Mouse (Mus musculus) spleen, postnatal 4 days (tissue): ENCODE results near the gene Fam241b.

Experiments
- DNase-seq, 2 experiments: peaks; one replicate each; pipeline ENCODE4 v3.0.0; 2022; ENCODE audit warnings: low spot score in 2 of 2

Fam241b gene

DNA sequence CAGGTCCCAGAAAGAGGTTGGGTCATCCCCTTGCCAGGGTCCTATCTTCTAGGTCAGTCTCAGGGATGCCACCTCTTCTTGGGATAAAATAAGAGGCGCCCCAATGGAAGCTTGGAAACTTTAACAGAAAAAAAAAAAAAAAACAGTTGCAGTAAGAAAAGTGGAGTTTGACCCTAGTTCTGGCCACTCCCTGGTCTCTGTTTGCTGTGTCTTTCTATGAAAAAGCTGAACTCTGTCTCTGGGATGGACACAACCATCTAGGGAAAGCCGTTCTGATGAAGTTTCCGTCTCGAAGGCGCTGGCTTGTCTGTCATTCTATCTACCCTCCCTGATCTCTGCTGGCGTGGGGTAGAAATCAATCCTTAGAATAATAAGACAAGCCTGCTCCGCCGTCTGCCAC lies 73.1 kb downstream of the Fam241b start:
- no peak for DNase-seq

DNA sequence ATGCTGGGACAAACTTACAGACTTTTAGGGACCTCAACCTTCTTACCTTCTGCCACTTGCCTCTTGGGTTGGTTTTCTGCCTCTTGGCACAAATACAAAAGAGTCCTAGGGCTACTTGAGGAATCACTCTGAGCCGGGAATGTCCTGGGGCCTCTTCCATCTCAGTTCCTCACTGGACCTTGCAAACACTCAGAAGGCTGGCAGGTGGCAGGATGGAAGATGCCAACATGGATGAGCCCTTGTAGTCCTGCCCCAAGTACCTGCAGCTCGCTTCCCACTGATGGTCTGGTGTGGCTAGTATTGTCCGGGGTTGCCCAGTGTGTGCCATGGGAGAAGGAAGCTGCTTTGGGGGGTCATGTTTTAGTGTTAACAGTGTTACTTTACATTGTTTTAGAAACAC lies 73.8 kb downstream of the Fam241b start:
- DNase-seq, result no peak

DNA sequence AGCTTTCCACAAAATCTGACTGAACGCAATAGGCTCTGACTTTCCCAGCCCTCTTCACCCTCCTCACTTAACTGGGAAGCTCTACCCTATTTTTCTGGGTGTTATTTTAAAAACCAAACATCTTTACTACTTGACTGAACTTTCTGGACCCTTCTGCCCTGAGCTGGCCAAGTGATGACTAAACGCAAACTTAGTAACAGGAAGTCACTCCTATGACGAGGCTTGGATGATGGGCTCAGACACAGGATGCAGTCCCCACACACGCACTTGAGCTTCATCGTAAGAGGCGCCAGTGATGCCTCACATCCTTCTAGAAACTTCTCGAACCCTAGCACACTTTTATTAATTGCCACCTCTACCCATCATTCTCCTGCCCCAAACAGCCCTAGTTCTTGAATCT lies 74.3 kb downstream of the Fam241b start:
- DNase-seq, result no peak

DNA sequence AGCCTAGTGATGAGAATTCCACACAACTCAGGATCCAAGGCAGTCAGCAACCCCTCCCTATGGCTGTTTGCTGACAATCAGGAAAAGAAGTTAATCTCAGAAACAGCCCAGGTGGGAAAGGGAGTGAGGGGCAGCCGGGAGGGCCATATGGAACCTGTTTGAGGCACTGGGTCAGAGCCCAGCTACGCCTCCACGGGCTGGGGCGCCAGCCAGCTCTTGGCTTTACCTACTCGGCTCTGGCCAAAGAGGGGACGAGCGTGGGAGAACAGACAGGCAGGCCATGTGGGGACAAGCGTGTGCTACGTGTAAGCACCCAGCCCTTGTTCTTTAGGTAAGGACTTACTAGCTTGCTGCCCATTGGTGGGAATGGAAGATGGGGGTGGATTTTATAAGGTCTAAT lies 75.2 kb downstream of the Fam241b start:
- DNase-seq, result no peak

DNA sequence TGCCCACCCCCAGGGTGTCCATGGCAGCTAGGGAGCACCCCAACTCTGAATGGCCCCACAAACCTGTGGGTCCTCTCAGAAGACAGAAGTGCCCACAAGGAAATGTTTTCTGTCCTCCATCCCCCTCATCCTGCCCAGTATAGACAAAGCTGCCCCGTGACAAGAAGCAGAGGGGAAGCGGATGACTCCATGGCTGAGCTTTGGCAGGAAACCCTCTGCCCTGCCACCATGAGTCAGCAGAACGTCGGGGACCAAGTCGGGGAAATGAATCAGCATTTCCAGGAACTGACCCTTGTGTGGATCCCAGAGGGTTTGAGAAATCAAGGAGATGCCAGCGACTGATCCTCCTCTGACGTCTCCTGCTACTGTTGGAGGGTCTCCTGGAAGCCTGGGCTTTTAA lies 77.5 kb downstream of the Fam241b start:
- no peak for DNase-seq

DNA sequence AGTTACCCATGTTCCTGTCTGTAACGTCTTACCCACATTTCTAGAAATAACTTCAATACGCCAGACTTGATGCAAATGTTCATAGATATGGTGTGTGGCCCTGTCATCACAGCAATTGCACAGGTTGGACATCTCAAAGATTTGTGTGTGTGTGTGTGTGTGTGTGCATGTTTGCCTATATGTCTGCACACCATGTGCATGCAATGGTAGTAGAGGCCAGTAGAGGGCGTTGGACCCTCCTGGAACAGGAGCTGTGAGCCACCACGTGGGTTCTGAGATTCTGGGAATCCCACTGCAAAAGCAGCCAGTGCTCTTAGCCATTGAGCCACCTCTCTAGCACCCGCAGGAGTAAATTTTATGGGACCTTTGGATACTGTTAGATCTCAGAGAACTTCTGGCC lies 80.9 kb downstream of the Fam241b start:
- no peak for DNase-seq

DNA sequence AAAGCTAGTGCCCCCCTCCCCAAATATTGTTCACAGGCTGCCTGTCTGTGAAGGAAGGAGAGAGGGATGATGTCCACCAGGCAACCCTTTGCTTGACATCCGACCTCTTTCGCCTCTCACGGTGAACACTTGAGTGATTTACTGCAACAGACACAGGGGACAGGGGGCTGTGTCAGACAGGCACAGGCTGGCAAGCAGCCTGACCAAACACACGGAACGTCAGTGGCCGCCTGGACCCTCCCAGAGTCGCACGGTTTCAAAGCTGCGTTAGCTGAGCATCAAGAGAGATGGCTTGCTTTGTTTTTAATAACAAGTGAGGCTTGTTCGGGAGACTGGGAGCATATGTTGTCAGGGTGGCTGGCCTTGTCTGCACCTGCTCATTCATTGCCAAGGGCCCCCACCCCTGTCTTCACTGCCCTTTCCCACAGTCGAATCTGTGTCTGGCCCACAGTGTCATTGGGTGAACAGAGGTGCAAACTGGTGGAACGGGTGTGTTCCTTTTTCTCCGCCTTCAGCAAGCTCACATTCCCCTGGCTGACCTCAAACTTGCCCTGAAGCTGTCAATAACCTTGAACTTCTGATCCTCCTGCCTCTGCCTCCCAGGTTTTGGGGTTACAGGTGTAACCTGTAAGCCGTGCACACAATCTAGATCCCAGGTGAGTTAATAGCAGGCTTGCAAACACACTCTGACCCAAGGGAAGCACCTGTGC lies 82.6 kb downstream of the Fam241b start:
- DNase-seq, result no peak

DNA sequence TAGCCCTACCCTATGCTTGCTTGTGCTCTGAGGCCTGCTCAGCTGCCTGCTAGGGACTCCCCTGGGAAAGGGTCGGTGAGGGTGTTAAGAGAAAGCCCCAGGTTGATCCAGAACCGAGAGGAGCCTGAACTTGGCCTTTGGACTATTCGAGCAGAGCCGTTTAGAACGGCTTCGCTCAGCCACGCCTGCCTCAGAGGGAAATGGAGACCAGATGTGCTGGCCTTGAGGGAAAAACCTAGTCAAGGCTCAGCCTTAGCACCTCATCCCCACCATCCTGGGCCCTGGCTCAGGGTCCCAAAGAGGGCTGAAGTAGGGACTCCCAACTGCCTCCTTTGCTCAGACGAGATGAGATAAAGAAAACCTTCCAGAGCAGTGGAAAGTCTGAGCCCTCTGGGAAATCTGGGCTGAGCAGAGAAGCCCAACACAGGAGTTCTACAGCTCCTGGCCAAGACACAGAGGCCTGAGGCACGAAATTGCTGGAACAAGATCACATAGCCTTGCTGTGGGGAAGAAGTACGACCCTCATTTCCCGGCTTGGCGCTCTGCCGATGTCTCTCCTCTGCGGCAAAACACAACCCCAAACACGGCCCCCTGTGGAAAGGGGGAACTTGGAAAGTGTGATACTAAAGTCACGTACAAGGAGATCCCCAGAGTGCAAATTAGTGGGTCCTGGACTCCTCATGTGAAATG lies 83.4 kb downstream of the Fam241b start:
- no peak for DNase-seq

DNA sequence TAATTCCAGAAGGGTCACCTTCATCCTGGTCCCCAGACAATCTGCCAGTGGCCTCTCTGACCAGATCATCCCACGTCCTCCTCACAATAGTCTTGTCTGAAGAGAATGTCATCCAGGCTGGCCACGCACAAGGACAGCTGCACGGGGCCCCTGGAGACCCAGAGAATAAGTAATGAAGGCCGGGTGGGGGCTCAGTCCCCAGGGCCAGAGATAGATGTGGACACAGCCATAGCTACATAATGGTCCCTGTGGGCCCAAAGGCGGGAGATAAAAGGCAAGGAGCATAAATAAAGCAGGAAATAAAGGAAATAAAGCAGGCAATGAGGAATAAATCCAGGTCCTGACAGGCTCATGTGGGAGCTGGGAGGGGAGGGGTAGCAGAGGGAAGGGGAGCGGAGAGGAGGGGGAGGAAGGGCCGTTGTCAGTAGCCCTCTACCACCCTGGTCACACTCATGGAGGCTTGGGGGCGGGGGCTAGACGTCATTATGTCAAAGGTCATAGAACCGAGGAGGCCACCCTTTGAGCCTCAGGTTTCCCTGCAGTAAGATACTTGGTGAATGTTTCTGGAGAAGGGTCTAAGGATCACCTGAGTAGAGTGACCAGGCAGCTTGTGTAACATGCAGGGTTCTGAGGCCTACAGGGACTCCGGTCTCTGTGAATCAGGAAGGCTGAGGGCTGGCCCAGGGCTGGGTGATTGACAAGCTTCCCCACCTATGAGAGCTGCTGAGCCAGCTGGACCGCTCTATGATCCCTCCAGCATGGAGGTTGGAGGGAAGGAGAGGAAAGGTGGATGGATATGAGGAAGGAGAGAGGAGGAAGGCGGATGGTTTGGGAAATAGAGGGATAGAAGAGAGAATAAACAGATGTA lies 85.0 kb downstream of the Fam241b start:
- no peak for DNase-seq
